Mouse (Mus musculus) Patski (cell line): ENCODE results near the gene Mpi. TPM values are rescaled to one million over a fixed set of nuclear protein-coding genes. Genes with fewer than 3 reads are reported as not detected.

Experiments
- ATAC-seq: fragments of 100-300 bp; one replicate; pipeline ENCODE4 v1.8.0; 2021
- CTCF ChIA-PET: fragments of 350-600 bp; sonication (Branson Sonifier 250); formaldehyde crosslinking; loops from one replicate; lab custom pipeline; 2022; ENCODE audit warnings: inconsistent platforms; lab: Charles Lee
- POLR2A ChIA-PET: fragments of 350-600 bp; sonication (Branson Sonifier 250); formaldehyde crosslinking; loops from one replicate; lab custom pipeline; 2022; ENCODE audit warnings: antibody characterized with exemption, inconsistent platforms; lab: Charles Lee
- DNase-seq: peaks from one replicate; pipeline ENCODE4 v3.0.0-alpha.2; 2011; ENCODE audit warnings: low read depth, low spot score
- H3K27me3 ChIP-seq: fragments of 371-371 bp; one replicate; pipeline ENCODE4 v1.5.1; 2021
- CTCF ChIP-seq: fragments of 100-300 bp; IDR thresholded peaks from one replicate; pipeline ENCODE4 v1.5.1; 2021
- in situ Hi-C: fragments of 300-500 bp; cut with MboI; formaldehyde crosslinking; loops from 3 replicates; pipeline ENCODE4 v1.11.1; 2018; ENCODE audit warnings: low pct_unique_long_range_greater_than_20kb, mixed read lengths
- polyA plus RNA-seq: library from polyadenylated mRNA; unstranded; gene quantifications from one replicate; pipeline ENCODE4 v1.2.3, GENCODE M21; 2021

Gene Mpi
- 39.1 TPM for polyA plus RNA-seq

- DNase-seq (no peak), ATAC-seq (no peak)
- CTCF ChIA-PET, result interaction anchor here (0.9 kb wide), 1 partner anchor 9 kb away, joined by 3 read pairs; no protein-coding TSS in a partner anchor
- POLR2A ChIA-PET, result interaction anchor here (0.7 to 1.1 kb wide), 3 partner anchors 9 to 13 kb away, joined by 3 to 4 read pairs (median 3); no protein-coding TSS in a partner anchor
- TF ChIP-seq CTCF, result no peak
- in situ Hi-C loops, result no loop called here
- no peaks in the 10 kb centered on the region for H3K27me3 ChIP-seq
These were observed at the start of gene Mpi for GRCm38 (mm10) chr9:57552139-57552887. Gene Mpi (minus strand): TSS chr9:57552763.

- no peak for TF ChIP-seq CTCF
- ChIA-PET POLR2A (no interaction called here), CTCF (interaction anchor here (1.3 kb wide), 1 partner anchor 21 kb away, joined by 4 read pairs; no protein-coding TSS in a partner anchor)
- no peaks in the 10 kb centered on the region for H3K27me3 ChIP-seq
- in situ Hi-C loops, result no loop called here
- no peak for ATAC-seq
- no peak for DNase-seq
These were observed 49.5 kb upstream of the Mpi start for GRCm38 (mm10) chr9:57602098-57602497.

GRCm38 (mm10) chr9:57601353-57601706 lies 48.8 kb upstream of the Mpi start:
- H3K27me3 ChIP-seq, result no peaks in the 10 kb centered on the region
- TF ChIP-seq CTCF, result no peak
- in situ Hi-C loops, result no loop called here
- ChIA-PET POLR2A (interaction anchor here (0.8 kb wide), 1 partner anchor 22 kb away, joined by 4 read pairs; no protein-coding TSS in a partner anchor), CTCF (interaction anchor here (1.2 to 1.3 kb wide), 2 partner anchors 8 to 22 kb away, joined by 3 to 4 read pairs; no protein-coding TSS in a partner anchor)
- ATAC-seq, result no peak
- no peak for DNase-seq

- POLR2A ChIA-PET, result interaction anchor here (0.8 kb wide), 1 partner anchor 23 kb away, joined by 4 read pairs; no protein-coding TSS in a partner anchor
- no peaks in the 10 kb centered on the region for H3K27me3 ChIP-seq
- no peak for TF ChIP-seq CTCF
- in situ Hi-C loops, result no loop called here
- CTCF ChIA-PET, result interaction anchor here (1.2 kb wide), 1 partner anchor 9 kb away, joined by 3 read pairs; no protein-coding TSS in a partner anchor
- ATAC-seq (no peak), DNase-seq (no peak)
These were observed 48.2 kb upstream of the Mpi start for GRCm38 (mm10) chr9:57600620-57601352.

GRCm38 (mm10) chr9:57598851-57599563 lies 46.4 kb upstream of the Mpi start:
- in situ Hi-C loops, result no loop called here
- CTCF ChIA-PET, result no interaction called here
- ATAC-seq (no peak), DNase-seq (no peak)
- no peaks in the 10 kb centered on the region for H3K27me3 ChIP-seq
- POLR2A ChIA-PET, result interaction anchor here (0.8 kb wide), 1 partner anchor 56 kb away, joined by 3 read pairs; no protein-coding TSS in a partner anchor
- TF ChIP-seq CTCF, result no peak

- ATAC-seq, result no peak
- no peaks in the 10 kb centered on the region for H3K27me3 ChIP-seq
- TF ChIP-seq CTCF, result no peak
- ChIA-PET CTCF (interaction anchor here (0.9 kb wide), 1 partner anchor 59 kb away, joined by 3 read pairs; no protein-coding TSS in a partner anchor), POLR2A (no interaction called here)
- in situ Hi-C loops, result no loop called here
- no peak for DNase-seq
These were observed 45.4 kb upstream of the Mpi start for GRCm38 (mm10) chr9:57597929-57598382.

GRCm38 (mm10) chr9:57597265-57597664 lies 44.7 kb upstream of the Mpi start:
- ATAC-seq (no peak), DNase-seq (no peak)
- no peaks in the 10 kb centered on the region for H3K27me3 ChIP-seq
- TF ChIP-seq CTCF, result no peak
- POLR2A ChIA-PET, result interaction anchor here (1.2 kb wide), 1 partner anchor 13 kb away, joined by 3 read pairs; no protein-coding TSS in a partner anchor
- CTCF ChIA-PET, result interaction anchor here (0.9 kb wide), 1 partner anchor 60 kb away, joined by 3 read pairs; no protein-coding TSS in a partner anchor
- in situ Hi-C loops, result no loop called here

GRCm38 (mm10) chr9:57594174-57594509 lies 41.6 kb upstream of the Mpi start:
- no peaks in the 10 kb centered on the region for H3K27me3 ChIP-seq
- ChIA-PET CTCF (interaction anchor here (0.9 to 1.2 kb wide), 2 partner anchors 31 to 35 kb away, joined by 3 to 4 read pairs; no protein-coding TSS in a partner anchor), POLR2A (interaction anchor here (1.0 kb wide), 1 partner anchor 10 kb away, joined by 3 read pairs; no protein-coding TSS in a partner anchor)
- in situ Hi-C loops, result loop anchor here (5.0 kb wide), 1 partner anchor 58 kb away; the partner anchor contains the start of gene Csk
- ATAC-seq (no peak), DNase-seq (no peak)
- no peak for TF ChIP-seq CTCF

- no peaks in the 10 kb centered on the region for H3K27me3 ChIP-seq
- CTCF ChIA-PET, result interaction anchor here (1.2 kb wide), 1 partner anchor 35 kb away, joined by 4 read pairs; no protein-coding TSS in a partner anchor
- ATAC-seq (no peak), DNase-seq (no peak)
- POLR2A ChIA-PET, result interaction anchor here (1.0 kb wide), 1 partner anchor 11 kb away, joined by 3 read pairs; no protein-coding TSS in a partner anchor
- TF ChIP-seq CTCF, result no peak
- in situ Hi-C loops, result loop anchor here (5.0 kb wide), 1 partner anchor 59 kb away; the partner anchor contains the start of gene Csk
These were observed 41.1 kb upstream of the Mpi start for GRCm38 (mm10) chr9:57593454-57594173.
